Mouse (Mus musculus) adrenal gland, postnatal 36 days (tissue): Measurements from ENCODE around the gene Larp1. TPM values are rescaled to one million over a fixed set of nuclear protein-coding genes. Genes with fewer than 3 reads are reported as not detected.

Experiments
- DNase-seq, 2 experiments: peaks; one replicate each; pipeline ENCODE4 v3.0.0; 2021; ENCODE audit warnings: mixed read lengths in 1 of 2
- long read RNA-seq, 2 experiments: library from polyadenylated mRNA; stranded (forward); transcript quantifications; one replicate each; pipeline ENCODE4 v2.0.0; 2021; ENCODE audit warnings: borderline sequencing depth in 2 of 2
- total RNA-seq, 2 experiments: library from RNA; stranded (reverse); gene quantifications; 2 replicates each; pipeline ENCODE4 v1.2.3; 2021

The Larp1 gene
- total RNA-seq: 100 to 1,000 TPM; 102 to 112 TPM
- long read RNA-seq, experiment 1, full-length matches to known transcripts: 2 of 36 reads
- long read RNA-seq, experiment 1, partial matches to known transcripts: 13 of 36 reads
- long read RNA-seq, experiment 1, other reads (novel, unspliced or antisense): 21 of 36 reads
- long read RNA-seq, experiment 2, full-length matches to known transcripts: 5 of 19 reads
- long read RNA-seq, experiment 2, partial matches to known transcripts: 10 of 19 reads
- long read RNA-seq, experiment 2, other reads (novel, unspliced or antisense): 4 of 19 reads

GRCm38 (mm10) chr11:58009051-58009515, at the start of gene Larp1:
Larp1 (plus strand) TSS chr11:58009064.
- DNase-seq: peak in 1 of 2 experiments; percentile 17

- DNase-seq: no peak
These were observed 48.9 kb upstream of the Larp1 start for GRCm38 (mm10) chr11:57959924-57960323.

DNA sequence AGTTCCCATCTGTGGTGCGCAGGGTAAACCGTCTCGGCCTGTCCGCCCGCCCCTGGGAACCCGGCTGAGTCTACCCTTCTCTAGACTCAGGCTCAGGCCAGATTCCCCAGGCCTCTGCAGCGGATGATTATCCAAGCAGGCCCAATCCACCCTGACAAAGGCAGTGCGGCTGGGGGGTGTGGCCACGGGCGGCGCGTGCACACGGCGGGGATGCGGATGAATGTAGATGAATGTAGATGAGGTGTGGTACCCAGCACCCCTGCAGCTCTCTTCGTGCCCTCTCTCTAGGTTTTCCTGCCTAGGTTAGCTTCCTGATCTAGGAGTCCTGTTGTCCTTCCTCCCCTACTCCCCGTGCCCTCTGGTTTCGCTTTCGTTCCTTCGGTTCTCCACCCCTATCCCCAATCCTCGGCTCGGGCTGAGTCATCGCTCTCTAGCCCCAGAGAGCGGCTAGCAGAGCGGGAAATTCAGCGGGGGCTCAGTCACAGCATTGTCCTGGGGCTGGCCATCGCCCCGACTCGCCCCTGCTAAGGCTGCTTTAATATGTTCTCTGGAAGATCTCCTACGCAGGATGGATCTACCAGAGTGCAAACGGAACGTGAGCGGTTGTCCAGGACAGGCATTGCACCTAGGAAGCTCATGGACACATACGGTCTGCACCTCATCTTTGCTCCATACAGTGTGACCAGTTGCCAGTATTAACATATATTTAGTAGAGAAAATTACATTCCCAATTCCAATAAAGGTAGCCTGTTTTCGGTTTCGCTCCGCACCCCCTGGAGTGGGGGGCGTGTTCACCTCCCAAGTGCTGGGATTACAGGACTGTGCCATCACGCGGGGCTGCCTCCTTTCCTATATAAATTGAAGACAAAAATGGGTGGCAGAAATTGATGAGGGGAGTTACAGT, 46.2 kb upstream of the Larp1 start:
- DNase-seq: peak; percentile 87 to 91

DNA sequence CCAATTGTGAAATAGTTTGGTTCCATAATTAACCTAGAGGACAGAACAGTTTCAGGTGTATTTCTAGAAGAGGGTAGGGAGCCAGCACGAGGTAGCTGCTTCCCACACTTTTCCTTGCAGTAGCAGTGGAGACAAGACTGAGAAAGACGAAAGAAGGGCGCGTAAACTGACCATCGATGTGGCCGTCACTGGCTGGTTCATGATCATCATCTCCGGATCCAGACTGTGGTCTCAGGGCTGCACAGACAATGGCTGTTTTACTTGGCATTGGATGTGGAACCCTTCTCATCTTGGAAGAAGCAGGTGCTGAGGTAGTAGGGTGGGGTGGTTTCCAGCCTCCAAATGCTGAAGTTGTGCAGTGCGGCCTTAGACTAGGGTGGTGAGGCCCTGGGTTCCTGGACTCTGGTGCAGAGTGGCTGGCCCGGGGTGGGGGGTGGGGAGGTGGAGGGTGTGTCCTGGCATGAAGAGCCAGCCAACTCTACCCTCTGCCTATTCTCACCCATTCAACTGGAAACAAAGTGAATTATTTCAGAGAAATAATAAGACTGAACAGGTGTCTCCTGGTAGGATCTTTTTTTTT, 45.5 kb upstream of the Larp1 start:
- no peak for DNase-seq

DNA sequence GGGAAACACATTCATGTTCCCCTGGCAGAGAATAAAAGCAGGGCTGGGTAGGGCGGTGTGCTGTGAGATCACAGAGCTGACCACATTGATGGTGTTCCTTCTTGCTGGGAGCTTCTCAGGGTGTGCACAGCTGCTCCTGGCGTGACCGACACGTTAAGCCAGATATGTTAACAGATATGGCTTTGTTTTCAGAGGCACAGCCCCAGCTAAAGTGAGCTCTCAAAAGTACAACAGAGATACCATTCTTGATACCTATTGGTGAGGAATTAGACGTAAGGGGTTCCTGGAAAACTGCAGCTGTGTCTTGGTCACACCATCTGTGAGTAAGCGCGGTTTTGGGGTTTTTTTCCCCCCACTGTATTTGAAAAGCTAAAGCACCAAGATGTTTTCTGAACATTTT, 42.2 kb upstream of the Larp1 start:
- DNase-seq: no peak

DNA sequence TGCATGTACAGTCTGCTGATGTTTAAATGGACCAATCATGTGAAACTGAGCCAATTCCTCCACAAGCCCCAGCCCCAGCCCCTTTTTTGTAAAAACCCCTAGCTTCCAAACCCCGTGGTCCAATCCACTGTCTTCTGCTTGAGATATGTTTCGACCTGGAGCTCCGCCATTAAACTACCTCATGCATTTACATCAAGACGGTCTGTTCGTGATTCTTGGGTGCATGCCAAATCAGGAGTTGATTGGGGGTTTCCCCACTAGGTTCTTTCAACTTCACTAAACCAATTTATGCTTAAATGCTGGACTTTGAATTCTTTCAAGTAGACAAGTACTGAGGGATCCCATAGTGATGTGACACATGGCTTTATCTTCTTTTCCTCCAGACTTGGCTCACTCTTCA, 40.6 kb upstream of the Larp1 start:
- DNase-seq: no peak

DNA sequence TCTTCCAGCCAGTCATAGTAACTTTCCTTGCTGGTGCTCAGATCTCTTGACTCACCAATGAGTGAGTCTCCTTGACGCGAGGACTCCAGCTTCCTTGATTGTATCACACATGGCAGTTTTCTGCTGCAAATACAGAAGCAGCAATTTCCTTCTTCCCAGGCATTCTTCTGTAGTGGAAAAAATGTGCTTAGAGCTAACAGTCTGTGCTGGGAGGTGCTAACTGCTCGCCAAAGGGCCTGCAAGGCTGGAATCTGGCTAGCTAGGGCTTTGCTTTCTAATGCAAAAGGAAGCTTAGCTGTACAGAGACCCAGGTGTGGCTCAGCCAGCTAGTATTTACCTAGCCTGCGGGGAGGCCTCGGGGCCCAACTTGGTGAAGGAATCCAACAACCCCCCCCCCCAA, 38.3 kb upstream of the Larp1 start:
- DNase-seq: no peak

- peak in 1 of 2 experiments; percentile 40 for DNase-seq
These were observed 35.6 kb upstream of the Larp1 start for GRCm38 (mm10) chr11:57973001-57973912.

GRCm38 (mm10) chr11:57973913-57974234, 35.0 kb upstream of the Larp1 start:
- DNase-seq: no peak

- DNase-seq: no peak
These were observed 33.0 kb upstream of the Larp1 start for GRCm38 (mm10) chr11:57975876-57976275.

GRCm38 (mm10) chr11:57977681-57978080, 31.2 kb upstream of the Larp1 start:
- no peak for DNase-seq

GRCm38 (mm10) chr11:57979621-57980020, 29.2 kb upstream of the Larp1 start:
- DNase-seq: peak in 1 of 2 experiments; percentile 29

DNA sequence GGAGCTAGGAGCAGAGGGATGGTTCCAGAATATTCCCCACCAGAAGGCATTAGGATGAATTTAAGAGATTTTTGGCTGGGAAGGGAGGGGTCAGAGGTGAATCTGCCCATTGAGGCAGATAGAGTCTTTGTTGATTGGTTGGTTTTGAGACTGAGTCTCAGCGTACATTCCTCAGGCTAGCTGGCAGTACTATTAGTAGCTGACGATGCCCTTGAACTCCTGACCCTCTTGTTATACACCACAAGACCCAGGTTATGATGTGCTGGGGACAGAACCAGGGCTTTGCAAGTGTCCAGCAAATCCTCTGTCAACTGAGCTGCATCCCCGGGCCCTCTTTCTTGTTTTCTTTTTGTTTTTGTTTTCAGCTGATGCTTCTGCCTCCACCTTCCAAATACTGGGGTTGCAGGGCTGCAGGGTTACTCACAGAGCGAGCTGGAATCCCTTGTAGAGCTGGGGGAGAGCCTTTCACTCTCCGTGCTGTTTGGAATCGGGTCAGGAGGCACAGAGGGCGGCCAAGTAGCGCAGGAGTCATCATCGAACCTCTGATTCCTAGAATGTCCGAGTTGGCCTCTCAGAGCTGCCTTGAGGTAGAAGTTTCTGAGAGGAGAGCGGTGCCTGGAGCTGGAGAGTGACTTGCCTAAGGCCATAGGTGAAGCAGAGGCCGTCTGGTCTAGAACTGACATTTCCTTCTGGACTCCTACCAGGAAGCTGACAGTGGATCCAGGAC, 27.6 kb upstream of the Larp1 start:
- peak in 1 of 2 experiments; percentile 24 for DNase-seq

DNA sequence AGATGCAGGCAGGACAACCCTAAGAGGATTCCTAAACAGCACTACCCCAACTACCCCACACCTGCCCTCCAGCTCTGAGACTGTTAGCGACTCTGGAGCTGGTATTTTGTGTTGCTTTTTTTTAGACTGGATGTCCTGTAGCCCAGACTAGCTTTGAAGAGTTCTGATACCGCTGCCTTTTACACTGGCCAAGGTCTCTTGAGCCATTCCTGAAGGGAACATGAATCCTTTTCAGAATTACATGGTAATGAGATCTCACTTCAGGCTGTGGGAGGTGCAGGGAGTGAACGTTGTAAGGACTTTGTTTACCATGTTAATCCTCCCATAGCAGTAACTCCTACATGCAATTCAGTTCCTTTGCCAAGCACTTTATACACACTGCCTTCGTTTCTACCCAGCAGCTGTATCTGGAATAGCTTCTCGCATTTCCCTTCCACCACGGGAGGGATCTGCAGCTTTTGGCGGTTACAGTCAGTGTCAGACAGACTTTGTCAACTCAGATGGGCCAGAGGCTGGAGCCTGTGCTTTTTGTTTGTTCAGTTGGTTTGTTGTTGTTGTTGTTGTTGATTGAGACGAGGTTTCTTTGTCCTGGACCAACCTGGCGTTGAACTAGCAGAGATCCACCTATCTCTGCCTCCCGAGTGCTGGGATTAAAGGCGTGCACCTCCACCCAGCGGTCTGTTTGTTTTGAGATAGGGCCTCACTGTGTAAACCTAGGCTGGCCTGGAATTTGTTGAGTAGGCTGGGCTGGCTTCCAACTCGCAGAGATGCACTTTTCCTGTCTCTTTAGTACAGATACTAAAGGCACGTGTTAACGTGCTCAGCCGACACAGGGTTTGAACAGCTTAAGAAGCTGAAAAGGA, 25.2 kb upstream of the Larp1 start:
- DNase-seq: peak; percentile 10 to 44

DNA sequence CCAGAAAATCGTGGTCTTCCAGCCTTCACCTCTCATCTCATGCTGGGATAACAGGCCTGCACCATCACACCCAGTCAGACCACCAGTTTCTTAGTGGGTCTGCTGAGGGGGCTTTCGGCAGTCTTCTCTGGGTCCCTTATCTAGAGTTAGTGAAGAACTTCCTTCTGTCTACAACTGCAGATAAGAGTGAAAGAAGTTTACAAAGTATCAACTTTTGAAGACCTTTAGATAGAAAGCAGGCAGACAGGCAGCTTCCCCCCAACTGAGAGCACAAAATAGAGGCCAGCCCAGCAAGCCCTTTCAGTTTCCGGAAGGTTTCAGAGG, 24.6 kb upstream of the Larp1 start:
- no peak for DNase-seq

DNA sequence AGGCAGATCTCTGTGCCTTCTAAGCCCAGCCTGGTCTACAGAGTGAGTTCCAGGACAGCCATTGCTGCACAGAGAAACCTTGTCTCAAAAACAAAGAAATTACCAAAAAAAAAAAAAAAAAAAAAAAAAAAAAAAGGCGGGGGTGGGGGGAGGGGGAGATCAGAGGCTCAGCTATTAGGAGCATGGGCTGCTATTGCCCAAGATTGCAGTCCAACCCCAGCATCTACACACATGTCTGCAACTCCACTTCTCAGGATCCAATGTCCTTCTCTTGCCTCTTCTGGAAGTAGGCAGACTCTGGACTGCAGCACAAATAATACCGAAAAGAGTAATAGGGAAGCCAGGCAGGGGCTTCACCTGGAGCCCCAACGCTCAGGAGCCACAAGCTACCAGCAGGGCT, 23.4 kb upstream of the Larp1 start:
- no peak for DNase-seq

DNA sequence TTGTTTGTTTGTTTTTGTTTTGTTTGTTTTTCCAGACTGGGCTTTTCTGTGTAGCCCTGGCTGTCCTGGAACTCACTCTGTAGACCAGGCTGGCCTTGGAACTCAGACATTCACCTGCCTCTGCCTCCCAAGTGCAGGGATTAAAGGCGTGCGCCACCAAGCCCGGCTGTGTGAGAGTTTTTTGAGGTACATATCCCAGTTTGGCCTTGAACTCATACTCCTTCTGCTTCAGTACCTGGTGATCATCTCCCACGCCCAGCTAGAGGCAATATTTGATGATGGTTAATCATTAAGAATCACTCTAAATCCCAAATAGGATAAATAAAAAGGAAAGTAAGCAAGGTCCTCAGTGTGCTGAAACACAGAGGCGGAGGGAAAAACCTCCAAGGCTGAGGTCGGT, 22.8 kb upstream of the Larp1 start:
- DNase-seq: no peak

DNA sequence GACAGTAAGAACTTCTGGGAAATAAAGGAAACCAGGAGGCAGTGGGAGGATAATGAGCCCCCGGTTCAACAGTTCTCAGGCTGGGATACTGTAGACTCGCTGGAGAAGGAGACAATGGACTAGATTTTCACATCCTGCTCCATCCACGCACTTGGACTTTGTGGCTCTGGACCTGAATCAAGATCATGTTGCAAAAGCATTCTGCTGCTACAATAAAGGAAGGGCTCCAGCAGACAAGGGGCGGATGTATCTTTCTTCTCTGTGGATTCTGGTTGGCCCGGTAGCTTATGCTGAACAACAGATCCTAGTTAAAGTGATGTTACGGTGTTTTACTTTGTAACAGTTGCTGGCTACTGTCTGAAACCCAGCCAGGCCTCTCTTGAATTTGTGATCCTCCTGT, 22.4 kb upstream of the Larp1 start:
- DNase-seq: no peak

GRCm38 (mm10) chr11:57986861-57987260, 22.0 kb upstream of the Larp1 start:
- no peak for DNase-seq

DNA sequence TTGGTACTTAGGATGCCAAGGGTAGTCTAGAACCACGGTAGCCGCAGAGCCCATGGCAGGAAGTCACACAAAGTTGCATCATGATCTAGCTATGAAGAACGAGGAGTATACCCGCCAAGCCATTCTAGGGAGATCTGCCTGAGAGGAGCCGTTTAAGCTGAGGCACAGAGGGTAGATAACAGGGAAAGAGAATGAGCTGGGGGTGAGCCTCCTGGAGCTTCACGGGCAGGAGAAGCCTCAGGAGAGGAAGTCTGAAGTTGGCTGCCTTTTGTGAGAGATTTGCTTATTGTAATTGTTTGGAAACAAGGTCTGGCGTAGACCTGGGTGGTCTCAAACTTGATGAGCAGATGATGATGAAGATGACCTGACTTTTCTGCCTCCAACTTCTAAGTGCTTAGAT, 10.7 kb upstream of the Larp1 start:
- DNase-seq: no peak
